Mouse (Mus musculus): ENCODE measurements around the gene Pdia2. TPM values are rescaled to one million over a fixed set of nuclear protein-coding genes. Genes with fewer than 3 reads are reported as not detected.

Gene Pdia2
- total RNA-seq (2021), result under 1 TPM; 0.30 to 0.45 TPM

DNA sequence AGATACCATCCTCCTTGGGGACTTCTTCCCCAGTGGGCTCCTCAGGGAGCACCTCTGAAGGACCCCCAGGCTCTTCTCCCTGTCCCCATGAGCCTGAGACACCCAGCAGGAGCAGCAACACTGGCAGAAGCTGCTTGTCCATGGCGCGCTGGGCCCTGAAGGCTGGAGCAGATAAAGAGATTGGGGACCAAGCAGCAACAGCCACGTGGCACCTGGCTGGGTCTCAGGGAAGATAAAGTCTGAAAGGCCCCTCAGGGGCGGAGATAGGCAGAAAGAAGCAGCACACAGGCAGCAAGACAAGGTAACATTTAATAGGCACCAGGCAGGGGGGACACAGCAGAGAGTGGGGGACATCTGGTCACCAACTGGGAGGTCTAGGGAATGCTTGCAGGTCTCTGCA is at the start of gene Pdia2:
Gene Pdia2, minus strand, starts transcription at position 196 of the 400 bp plus-strand sequence.
- DNase-seq (ENCODE audit: low spot score in 2 of 2), result no peak
- intact Hi-C loops (cut with DNase I), result no loop called here

DNA sequence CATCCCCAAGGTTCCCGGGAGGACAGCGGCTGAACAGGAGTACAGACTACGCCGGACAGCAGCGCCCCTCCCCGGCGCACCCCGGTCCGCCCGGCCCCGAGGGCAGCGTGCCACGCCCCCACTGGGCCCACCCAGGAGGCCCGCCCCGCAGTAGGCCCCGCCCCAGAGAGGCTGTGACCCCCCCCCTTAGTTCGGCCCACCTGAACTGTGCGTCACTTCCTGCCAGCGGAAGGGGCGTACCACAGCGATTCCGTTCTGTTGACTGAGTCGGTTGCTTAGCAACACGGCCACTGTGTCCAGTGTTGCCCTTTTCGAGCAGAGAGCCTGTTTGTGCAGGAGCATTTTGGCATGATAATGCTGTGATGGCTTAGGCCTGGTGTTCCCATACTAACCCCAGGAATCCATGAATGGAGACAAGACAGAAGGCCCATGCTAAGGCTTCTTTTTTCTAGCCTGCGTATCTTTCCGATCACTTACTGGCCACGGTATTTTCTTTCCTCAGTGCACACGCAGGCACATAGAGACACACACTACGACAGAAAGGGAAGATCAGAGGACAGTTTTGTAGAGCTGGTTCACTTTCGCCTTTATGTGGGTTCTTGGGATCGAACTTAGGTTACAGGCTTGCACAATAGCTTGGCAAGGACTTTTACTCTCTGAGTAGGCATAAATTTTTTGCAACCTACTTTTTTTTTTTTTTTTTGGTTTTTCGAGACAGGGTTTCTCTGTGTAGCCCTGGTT is 45.4 kb upstream of the Pdia2 start, which contains the start of gene Fam234a:
Gene Fam234a, minus strand, starts transcription at position 142 of the 741 bp plus-strand sequence.
- DNase-seq (ENCODE audit: low spot score in 2 of 2), result peak; percentile 89
- intact Hi-C loops (cut with DNase I), result loop anchor here (5.0 kb wide), 1 partner anchor 107 kb away; the partner anchor contains the start of gene Axin1

DNA sequence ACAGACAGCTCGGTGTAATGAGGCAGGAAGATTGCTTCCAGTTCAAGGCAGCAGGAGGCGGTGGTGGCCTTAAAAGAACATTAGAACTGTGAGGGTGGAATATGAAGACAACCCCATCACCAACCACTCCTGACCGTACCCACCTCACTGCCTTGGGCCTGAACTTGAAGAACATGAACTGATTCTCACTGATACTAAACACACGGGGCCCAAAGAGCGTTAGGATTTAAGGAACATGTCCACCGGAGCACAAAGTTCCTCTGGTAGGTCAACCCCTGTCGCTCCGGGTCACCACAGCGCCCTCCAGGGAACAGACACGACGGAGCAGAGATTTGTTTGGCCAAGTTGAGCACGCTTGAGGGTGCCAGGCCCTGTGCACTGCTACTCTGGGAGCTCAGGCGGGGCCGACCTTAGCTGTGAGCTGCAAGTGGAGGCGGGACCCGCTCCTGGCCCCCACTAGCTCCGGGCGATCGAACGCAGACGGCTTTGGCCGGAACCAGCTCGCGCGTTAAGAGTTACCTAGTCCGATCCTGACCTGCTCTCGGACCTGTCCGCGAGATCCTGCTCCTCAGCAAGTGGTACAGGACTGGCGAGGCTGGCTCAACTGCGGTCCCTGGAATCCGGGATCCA is 44.7 kb upstream of the Pdia2 start:
- intact Hi-C loops (cut with DNase I), result loop anchor here (5.0 kb wide), 1 partner anchor 106 kb away; the partner anchor contains the start of gene Axin1
- no peak for DNase-seq (ENCODE audit: low spot score in 2 of 2)

DNA sequence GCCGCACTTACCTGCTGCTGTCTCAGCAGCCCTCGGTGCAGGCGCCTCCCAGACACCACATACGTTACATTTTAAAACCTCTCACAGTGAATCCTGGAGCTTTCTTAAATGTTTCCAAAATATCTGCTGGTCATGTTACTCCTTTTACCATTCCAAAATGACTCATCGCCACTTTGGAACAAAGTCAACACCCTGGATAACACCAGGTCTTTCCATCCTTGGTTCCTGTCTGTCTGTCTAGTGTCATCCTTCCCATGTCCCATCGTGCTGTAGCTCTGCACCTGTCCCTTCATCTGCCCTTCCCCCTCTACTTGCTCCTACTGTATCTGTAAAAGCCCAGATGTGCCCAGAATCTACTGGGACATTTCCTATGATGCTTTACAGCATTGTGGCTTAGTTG is 42.1 kb upstream of the Pdia2 start:
- intact Hi-C loops (cut with DNase I), result loop anchor here (5.0 kb wide), 1 partner anchor 104 kb away; the partner anchor contains the start of gene Axin1
- DNase-seq (ENCODE audit: low spot score in 2 of 2), result no peak

DNA sequence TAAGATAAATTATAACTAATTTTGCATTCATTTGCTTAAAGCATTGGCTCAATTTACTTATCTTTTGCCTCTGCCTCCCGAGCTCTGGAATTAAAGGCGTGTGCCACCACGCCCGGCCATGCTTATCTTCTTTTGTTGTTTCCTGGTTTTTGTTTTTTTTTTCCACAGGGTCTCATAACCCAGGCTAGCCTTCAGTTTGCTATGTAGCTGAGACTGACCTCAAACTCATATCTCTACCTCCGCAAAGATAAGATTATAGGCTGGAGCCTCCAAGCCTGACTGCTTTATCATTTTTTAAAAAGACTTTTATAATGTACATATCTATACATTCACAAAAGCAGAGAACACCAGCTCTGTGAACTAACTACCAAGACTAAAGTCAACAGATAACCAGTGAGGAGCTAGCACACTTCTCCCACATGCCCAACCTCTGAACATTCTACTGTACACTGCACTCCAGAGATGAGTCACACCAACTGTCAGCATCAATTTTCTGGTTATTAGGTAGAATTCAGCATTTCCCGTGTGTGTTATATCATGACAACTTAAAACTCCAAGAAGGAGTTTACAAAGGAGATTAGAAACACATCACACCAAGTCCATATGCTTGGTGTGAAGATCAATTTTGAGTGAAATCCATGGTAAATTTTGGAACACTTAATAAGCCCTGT is 41.4 kb upstream of the Pdia2 start:
- no peak for DNase-seq (ENCODE audit: low spot score in 2 of 2)
- intact Hi-C loops (cut with DNase I), result loop anchor here (5.0 kb wide), 1 partner anchor 103 kb away; the partner anchor contains the start of gene Axin1

DNA sequence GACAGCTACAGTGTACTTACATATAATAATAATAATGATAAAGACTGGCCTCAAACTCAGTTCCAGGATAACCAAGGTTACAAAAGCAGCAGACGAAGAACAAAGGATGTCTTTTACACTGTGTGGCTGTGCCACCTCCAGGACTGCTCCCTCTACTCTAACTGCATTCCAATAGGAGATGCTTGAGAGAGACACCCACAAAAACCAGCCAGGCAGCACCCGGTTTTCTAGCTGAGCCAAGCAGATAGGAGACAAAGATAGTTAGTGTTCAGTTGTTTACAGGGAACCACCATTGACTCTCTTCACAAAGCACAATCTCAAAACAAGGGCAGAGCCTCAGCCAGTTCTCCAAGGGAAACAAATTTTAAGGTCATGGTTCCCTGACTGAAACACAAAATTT is 40.7 kb upstream of the Pdia2 start:
- DNase-seq (ENCODE audit: low spot score in 2 of 2), result no peak
- intact Hi-C loops (cut with DNase I), result no loop called here

DNA sequence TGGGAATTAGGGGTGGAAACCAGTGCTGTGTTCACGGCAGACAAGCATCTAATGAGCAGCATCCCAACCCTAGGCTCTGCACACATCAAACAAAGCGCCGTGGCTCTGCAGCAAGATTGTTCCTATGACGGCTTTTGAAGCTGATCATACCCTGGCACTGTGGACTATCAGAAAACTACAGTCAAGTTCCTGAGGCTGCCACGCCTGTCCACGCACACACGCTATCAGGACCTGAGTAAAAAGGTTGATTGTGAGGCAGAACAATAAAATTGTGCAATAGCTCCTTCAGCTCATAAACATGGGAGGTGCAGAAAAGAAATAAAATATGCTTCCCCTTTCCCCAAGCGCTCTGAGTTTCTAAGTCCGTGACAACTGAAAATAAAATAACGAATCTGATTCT is 38.8 kb upstream of the Pdia2 start:
- intact Hi-C loops (cut with DNase I), result no loop called here
- no peak for DNase-seq (ENCODE audit: low spot score in 2 of 2)

DNA sequence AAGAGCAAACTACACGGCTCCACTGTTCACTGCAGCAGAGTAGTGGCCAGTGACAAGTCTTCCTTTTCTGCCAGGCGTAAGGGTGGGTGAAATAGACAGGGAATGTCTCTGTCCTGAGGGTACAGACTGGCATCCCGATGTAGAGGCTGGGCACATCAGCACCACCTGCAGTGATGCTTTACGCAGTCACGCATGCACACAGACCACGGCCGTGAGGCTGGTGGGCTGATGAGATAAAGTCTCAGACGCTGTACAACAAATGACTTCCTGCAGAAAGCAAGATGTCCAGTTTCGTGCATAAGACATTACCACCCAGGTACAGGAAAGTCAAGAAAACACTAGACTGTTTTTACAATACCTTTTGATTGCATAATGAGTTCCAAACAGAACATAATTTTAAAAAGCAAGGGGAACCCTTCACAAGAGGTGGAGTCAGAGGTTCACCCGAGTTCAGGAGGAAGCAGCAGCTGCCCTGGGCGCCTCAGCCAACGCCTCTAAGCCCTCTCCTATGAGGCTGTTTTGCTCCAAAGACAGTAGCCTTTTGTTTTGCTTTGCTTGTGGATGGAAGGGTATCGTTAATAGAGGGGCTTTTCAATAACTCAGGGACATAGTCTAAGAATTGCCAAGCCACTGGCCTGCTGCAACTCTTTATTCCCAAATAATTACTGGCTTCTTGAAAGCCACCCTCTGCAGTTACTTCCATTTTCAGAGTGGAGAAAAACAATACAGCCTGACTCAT is 36.4 kb upstream of the Pdia2 start:
- intact Hi-C loops (cut with DNase I), result no loop called here
- DNase-seq (ENCODE audit: low spot score in 2 of 2), result no peak

DNA sequence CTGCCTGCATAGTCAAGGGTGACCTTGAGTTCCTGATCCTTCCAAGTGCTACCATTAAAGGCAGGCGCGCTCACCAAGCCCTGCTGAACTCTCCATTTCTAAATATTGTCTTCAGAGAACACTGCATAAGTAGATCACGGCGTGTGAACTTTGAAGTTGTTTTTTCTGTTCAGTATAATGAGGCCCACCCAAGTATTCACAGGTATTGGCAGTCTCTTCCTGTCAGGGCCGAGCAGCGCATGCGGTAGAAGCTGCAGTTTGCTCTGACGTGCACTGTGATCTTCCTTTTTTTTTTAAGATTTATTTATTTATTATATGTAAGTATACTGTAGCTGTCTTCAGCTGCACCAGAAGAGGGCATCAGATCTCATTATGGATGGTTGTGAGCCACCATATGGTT is 35.5 kb upstream of the Pdia2 start:
- intact Hi-C loops (cut with DNase I), result no loop called here

DNA sequence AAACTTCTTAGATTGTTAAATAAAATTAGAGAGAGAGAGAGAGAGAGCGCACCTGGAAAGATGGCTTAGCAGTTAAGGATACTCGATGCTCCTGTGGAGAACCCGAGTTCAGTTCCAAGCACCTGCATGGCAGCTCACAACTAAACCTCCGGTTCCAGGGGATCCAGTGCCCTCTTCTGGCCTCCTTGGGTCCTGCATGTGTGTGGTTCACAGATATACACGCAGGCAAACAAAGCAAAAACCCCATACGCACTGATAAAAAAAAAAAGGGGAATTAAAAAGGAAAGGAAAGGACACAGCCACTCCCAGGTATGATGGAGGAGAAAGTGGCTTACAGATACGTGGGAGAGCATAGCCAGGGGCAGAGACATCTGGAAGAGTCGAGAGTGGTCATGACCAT is 34.0 kb upstream of the Pdia2 start:
- intact Hi-C loops (cut with DNase I), result no loop called here
- DNase-seq (ENCODE audit: low spot score in 2 of 2), result no peak

More for the DNA sequence above, 35.5 kb upstream of the Pdia2 start:
- DNase-seq (ENCODE audit: low spot score in 2 of 2), result no peak

DNA sequence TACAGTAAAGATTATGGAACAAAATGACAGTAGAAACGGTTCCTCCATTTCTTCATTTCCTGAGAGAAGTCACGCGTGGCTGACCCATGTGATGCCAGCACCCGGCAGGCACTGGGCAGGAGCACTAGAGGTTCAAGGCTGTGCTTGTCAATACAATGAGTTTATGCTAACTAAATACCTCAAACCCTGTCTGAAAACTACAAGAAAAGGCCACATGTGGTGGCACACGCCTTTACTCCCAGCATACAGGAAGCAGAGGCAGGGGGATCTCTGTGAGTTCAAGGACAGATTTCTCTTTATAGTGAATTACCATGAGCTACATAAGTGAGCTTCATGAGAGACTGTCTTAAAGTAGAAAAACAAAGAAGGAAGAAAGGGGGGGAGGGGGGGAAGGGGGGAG is 32.3 kb upstream of the Pdia2 start:
- DNase-seq (ENCODE audit: low spot score in 2 of 2), result no peak
- intact Hi-C loops (cut with DNase I), result no loop called here

DNA sequence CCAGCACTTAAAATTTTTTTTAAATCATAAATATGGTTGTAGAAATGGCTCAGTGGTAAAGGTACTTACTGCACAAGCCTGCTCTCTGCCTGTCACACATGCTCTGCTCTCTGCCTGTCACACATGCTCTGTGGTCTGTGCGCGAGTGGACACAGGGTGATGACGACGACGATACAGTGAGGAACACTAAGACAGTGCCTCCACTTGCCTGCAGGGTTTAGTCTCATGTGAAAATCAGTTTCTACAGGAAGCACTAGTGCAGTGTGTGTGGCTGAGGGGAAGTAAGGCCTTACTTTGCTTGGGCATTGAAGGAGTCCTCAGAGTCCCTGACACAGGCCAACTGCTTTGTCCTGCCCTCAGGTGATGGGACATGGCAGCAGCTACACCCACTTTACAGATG is 30.9 kb upstream of the Pdia2 start:
- intact Hi-C loops (cut with DNase I), result no loop called here
- DNase-seq (ENCODE audit: low spot score in 2 of 2), result no peak

DNA sequence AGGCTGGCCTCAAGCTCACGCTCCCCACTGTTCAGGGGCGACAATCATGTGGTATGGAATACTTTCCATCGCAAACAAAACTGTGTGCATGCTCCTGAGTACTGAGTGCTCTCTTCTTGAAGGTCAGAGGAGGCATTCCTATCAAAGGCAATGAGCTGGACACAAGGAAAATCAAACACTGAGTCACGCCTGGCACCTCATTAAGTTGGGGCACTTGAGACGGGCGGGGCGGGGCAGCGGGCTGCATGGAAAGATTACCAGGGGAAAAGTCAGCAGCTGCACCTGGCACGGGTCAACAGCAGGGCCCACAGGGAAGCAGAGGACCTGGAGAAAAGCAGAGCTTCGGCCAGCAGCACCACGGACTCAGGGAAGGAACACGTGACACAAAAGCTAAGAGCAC is 26.3 kb upstream of the Pdia2 start:
- DNase-seq (ENCODE audit: low spot score in 2 of 2), result no peak
- intact Hi-C loops (cut with DNase I), result no loop called here

DNA sequence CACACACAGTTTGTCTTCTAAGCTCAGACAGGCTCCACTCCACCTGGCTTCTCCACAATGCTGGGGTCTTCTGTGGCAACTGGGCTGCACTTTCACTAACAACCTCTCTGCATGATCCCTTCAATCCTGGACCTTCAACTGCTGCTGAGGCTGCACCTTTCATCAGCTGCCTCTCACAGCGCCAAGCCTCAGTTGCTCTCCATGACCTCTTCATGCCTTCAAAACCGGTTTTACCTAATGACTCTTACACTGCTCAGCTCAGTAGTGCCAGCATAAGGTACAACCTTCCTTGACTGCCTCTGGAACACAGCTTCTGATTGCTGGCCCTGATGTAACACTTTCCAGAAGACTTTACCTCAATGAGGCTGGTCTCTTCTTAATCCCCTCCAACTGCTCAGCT is 22.6 kb upstream of the Pdia2 start:
- DNase-seq (ENCODE audit: low spot score in 2 of 2), result no peak
- intact Hi-C loops (cut with DNase I), result no loop called here

DNA sequence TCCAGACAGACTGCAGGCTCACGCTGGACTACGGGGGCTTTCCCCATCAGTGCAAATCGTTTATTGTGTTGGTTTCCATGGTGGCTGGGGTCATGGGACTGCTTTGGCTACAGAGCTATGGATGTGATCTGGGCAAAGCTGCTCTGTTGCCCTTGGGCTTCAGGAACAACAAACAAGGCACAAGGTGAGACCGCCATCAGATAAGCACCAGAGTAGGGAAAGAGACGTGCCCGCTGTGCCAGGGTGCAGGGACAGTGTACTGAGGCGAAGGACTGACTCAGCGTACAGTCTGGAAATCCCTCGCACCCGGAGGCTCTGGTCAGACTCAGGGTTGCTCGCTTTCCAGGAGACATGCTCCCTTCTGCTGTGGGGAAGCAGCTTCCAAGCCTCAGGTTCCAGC is 13.8 kb upstream of the Pdia2 start:
- intact Hi-C loops (cut with DNase I), result no loop called here
- no peak for DNase-seq (ENCODE audit: low spot score in 2 of 2)

DNA sequence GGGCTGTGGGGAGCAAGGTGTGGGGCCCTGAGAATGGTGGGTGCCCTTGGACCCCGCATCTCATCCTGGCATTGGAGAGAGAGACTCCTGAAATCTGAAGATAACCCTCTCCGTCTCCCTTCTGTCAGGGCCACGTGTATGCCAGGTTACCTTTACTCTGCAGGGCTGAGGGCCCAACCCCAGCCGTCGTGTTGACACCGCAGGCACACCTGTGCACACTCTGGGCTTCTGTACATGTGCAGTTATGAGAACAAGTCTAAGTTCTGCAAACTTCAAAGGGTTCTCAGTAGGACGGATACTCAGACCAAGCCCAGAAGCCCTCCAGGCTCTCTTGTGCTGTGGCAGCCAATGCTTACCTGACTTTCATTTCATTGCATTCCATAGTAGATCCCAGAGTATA is 13.4 kb upstream of the Pdia2 start:
- DNase-seq (ENCODE audit: low spot score in 2 of 2), result no peak

DNA sequence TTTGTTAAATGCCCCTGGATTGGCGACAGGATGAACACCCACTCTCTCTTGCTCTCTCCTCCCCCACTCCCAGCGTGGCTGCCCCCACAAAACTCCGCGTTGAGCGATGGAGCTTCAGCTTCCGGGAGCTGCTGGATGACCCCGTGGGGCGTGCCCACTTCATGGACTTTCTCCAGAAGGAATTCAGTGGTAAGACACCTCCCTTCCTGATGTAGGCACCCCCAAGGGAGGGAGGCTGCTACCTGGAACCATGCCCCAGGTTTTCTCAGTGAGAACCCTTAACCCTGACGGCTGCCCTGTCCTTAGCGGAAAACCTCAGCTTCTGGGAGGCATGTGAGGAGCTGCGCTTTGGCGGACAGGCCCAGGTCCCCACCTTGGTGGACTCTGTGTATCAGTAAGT is 8.8 kb upstream of the Pdia2 start, which contains the start of gene Arhgdig:
Gene Arhgdig, minus strand, starts transcription at position 101 of the 400 bp plus-strand sequence.
- intact Hi-C loops (cut with DNase I), result no loop called here
- DNase-seq (ENCODE audit: low spot score in 2 of 2), result no peak

More for the DNA sequence above, 13.4 kb upstream of the Pdia2 start:
- intact Hi-C loops (cut with DNase I), result no loop called here

DNA sequence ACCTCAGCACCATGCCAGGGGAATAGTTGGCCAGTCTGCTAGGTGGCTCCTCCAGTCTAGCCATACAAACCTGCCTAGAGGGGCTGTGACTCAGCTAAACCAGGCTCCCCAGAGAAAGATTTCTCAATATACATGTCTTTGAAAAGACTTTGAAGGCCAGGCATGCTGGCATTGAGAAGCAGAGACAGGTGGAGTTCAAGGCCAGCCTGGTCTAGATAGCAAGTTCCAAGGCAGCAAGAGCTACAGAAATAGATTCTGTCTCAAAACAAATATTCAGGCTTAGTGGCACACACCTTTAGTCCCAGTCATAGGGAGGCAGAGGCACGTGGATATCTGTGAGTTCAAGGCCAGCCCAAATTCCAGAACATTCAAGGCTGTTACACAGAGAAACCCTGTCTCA is 7.5 kb upstream of the Pdia2 start:
- intact Hi-C loops (cut with DNase I), result no loop called here
- no peak for DNase-seq (ENCODE audit: low spot score in 2 of 2)

DNA sequence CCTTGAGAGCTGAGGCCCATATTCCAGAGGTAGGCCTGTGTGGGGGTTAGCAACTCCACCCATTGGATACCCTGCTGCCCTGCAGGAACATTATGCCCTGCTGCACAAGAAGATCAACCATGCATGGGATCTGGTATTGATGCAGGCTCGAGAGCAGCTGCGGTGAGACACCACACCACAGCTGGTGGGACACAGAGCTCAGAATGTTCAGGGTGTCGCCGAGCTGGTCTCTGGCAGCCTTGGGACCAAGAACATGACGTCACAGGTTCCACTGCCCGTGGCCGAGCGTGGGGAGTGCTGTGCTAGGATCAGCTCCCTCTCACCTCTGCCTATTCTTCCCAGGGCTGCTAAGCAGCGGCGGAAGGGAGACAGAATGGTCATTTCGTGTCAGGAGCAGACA is 5.9 kb upstream of the Pdia2 start:
- intact Hi-C loops (cut with DNase I), result no loop called here
- no peak for DNase-seq (ENCODE audit: low spot score in 2 of 2)

DNA sequence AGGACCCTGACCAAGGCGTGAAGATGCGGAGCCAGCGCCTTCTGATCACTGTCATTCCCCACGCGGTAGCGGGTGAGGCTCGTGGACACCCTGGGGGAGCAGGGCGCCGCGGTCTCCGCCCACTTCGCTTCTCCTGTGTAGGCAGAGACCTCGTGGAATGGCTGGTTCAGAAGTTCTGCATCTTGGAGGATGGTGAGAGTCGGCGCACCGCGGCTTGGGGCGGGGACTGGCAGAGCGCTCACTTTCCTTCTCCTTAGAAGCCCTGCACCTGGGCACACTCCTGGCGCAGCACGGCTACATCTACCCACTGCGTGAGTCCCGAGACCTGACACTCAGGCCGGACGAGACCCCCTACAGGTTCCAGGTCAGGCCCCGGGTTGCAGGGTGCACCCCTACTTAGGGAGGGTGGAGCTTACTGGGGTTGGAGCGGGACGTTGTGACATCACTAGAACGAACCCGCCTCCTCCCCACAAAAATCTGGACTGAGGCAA is 4.5 kb upstream of the Pdia2 start:
- DNase-seq (ENCODE audit: low spot score in 2 of 2), result peak; percentile 75 to 82
- intact Hi-C loops (cut with DNase I), result no loop called here

Measured in left cerebral cortex, postnatal 36 days (tissue).